Comparison of ENCODE assay signal across 19 mouse cellular contexts in the genomic region with DNA sequence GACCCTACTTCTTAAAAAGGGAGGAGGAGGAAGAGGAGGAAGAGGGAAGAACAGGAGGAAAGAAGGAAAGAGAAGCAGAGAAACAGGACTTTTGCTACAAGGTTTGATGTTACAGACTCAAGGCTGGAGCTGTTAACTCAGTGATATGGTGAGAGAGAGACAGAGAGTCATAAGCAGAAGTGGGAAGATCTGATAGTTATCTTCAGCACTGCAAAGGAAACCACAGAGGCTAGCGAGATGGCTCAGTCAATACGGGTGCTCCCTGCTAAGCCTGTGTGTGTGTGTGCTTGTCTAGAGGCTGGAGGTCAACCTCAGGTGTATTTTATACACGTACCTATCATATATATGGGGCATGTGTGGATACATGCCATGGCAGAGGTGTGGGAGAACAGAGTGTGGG. TPM values are rescaled to one million over a fixed set of nuclear protein-coding genes. Genes with fewer than 3 reads are reported as not detected.
DNase-seq lines count a peak whose midpoint lies in the region; ATAC-seq and TF ChIP-seq lines count a peak whose summit lies in the region.
"Had no signal": no experiment of that assay in that cellular context is flagged by ENCODE, and none has a peak within 500 bp of the region (broad histone marks: within the 10 kb centered on the region; RNA-seq: fewer than 3 reads in every experiment).

No protein-coding gene starts in this region.

- H3K4me3 ChIP-seq in liver, embryonic 14.5 days (ENCODE audit: insufficient read depth in 1 of 2, low read depth in 2 of 2, low read length in 2 of 2): no peak overlapping the region
- no peak overlapping the region for H3K4me3 ChIP-seq in liver, embryonic 11.5 days (ENCODE audit: low read depth, low read length)
- no peak overlapping the region for H3K4me3 ChIP-seq in liver, postnatal 0 days (ENCODE audit: low read depth, low read length)
- H3K4me3 ChIP-seq in forebrain, embryonic 12.5 days (replicated peaks): no peak overlapping the region
- H3K4me3 ChIP-seq: limb, embryonic 12.5 days; midbrain, embryonic 15.5 days; neural tube, embryonic 12.5 days had no signal

- H3K27ac ChIP-seq in liver, embryonic 14.5 days: no peak overlapping the region
- no peak overlapping the region for H3K27ac ChIP-seq in liver, embryonic 11.5 days (ENCODE audit: low read depth, low read length)
- H3K27ac ChIP-seq in liver, postnatal 0 days (ENCODE audit: low read depth): no peak overlapping the region
- no peak overlapping the region for H3K27ac ChIP-seq in forebrain, embryonic 12.5 days
- H3K27ac ChIP-seq: hindbrain, embryonic 14.5 days; limb, embryonic 12.5 days; macrophage; midbrain, embryonic 15.5 days; neural tube, embryonic 12.5 days had no signal

- no peak for DNase-seq in liver, embryonic 14.5 days (ENCODE audit: low read depth in 3 of 3, low spot score in 3 of 3)
- no peak for DNase-seq in liver, embryonic 11.5 days (ENCODE audit: low spot score)
- DNase-seq in T-cell, adult 2 months (ENCODE audit: low spot score): peak; percentile 28
- DNase-seq in liver, postnatal 0 days: no peak
- DNase-seq in splenic B cell, adult 2 months (ENCODE audit: low read depth, low spot score): peak; percentile 57
- no peak for DNase-seq in urinary bladder, postnatal 36 days (ENCODE audit: low spot score in 2 of 2)
- no peak for DNase-seq in thymus, adult 18-20 months
- DNase-seq: adrenal gland, postnatal 36 days; cerebellum, adult 8-10 months; kidney, adult 2 months; kidney, postnatal 14 days; lung, embryonic 14.5 days; right cerebral cortex, postnatal 14 days had no signal

- H3K9me3 ChIP-seq in liver, embryonic 14.5 days (ENCODE audit: control insufficient read depth, low read length): no peaks in the 10 kb centered on the region
- no peaks in the 10 kb centered on the region for H3K9me3 ChIP-seq in liver, embryonic 11.5 days (ENCODE audit: control insufficient read depth, low read length)
- H3K9me3 ChIP-seq in liver, postnatal 0 days (ENCODE audit: low read length): no peaks in the 10 kb centered on the region
- no peaks in the 10 kb centered on the region for H3K9me3 ChIP-seq in forebrain, embryonic 12.5 days
- H3K9me3 ChIP-seq: limb, embryonic 12.5 days; midbrain, embryonic 15.5 days; neural tube, embryonic 12.5 days had no signal

- no peak for TF ChIP-seq EP300 in liver, embryonic 14.5 days (IDR thresholded peaks at IDR 0.05; ENCODE audit: low read depth)
- TF ChIP-seq EP300 in liver, postnatal 0 days (IDR thresholded peaks at IDR 0.05; ENCODE audit: low read depth): no peak

- TF ChIP-seq CTCF in liver, embryonic 14.5 days (IDR thresholded peaks at IDR 0.05; ENCODE audit: low read depth): no peak
- no peak for TF ChIP-seq CTCF in liver, postnatal 0 days (IDR thresholded peaks at IDR 0.05; ENCODE audit: low read depth)

- WGBS in liver, embryonic 14.5 days (ENCODE audit: insufficient replicate concordance): 12% methylated on average over 3 of the region's 3 CpGs
- WGBS in liver, embryonic 11.5 days: 29% methylated on average over 3 of the region's 3 CpGs
- whole genome bisulfite sequencing in liver, postnatal 0 days (ENCODE audit: insufficient replicate concordance): 22% methylated on average over 3 of the region's 3 CpGs
- 91% methylated on average over 3 of the region's 3 CpGs for WGBS in forebrain, embryonic 12.5 days

- no peaks in the 10 kb centered on the region for H3K36me3 ChIP-seq in liver, embryonic 14.5 days (replicated peaks; ENCODE audit: control insufficient read depth, insufficient read depth, low read depth)
- H3K36me3 ChIP-seq in liver, embryonic 11.5 days (ENCODE audit: control insufficient read depth, insufficient read depth, low read length): no peaks in the 10 kb centered on the region
- H3K36me3 ChIP-seq in liver, postnatal 0 days (replicated peaks; ENCODE audit: insufficient read depth, low read length): no peaks in the 10 kb centered on the region
- no peaks in the 10 kb centered on the region for H3K36me3 ChIP-seq in splenic B cell, adult 2 months (ENCODE audit: control insufficient read depth, insufficient read depth, low read length, poor library complexity, severe bottlenecking)
- no peaks in the 10 kb centered on the region for H3K36me3 ChIP-seq in forebrain, embryonic 12.5 days (replicated peaks)
- H3K36me3 ChIP-seq: limb, embryonic 12.5 days; midbrain, embryonic 15.5 days; neural tube, embryonic 12.5 days had no signal

- ATAC-seq in liver, embryonic 14.5 days (ENCODE audit: insufficient read depth): no peak
- ATAC-seq in liver, embryonic 11.5 days (replicated peaks; ENCODE audit: low FRiP score): no peak
- ATAC-seq in liver, postnatal 0 days: no peak
- no peak for ATAC-seq in forebrain, embryonic 12.5 days (ENCODE audit: low FRiP score)
- ATAC-seq: midbrain, embryonic 15.5 days had no signal

- peak overlapping the region; percentile 15; the same call in 1 of the 2 replicates for H3K4me2 ChIP-seq in liver, embryonic 14.5 days (ENCODE audit: low read depth)
- no peak overlapping the region for H3K4me2 ChIP-seq in liver, embryonic 11.5 days
- H3K4me2 ChIP-seq in liver, postnatal 0 days (ENCODE audit: low read depth, low read length): 0 out of 2 replicates have a peak overlapping the region, but pooled peaks have one; percentile 6
- H3K4me2 ChIP-seq in forebrain, embryonic 12.5 days: no peak overlapping the region
- H3K4me2 ChIP-seq: hindbrain, embryonic 14.5 days; limb, embryonic 12.5 days; lung, embryonic 14.5 days; midbrain, embryonic 15.5 days; neural tube, embryonic 12.5 days had no signal

- no peak overlapping the region for H3K9ac ChIP-seq in liver, embryonic 14.5 days (replicated peaks)
- no peak overlapping the region for H3K9ac ChIP-seq in liver, embryonic 11.5 days (ENCODE audit: low read depth, low read length)
- no peak overlapping the region for H3K9ac ChIP-seq in liver, postnatal 0 days (replicated peaks)
- H3K9ac ChIP-seq in forebrain, embryonic 12.5 days: no peak overlapping the region
- H3K9ac ChIP-seq: hindbrain, embryonic 14.5 days; limb, embryonic 12.5 days; lung, embryonic 14.5 days; midbrain, embryonic 15.5 days; neural tube, embryonic 12.5 days had no signal

- H3K27me3 ChIP-seq in liver, embryonic 14.5 days (ENCODE audit: control insufficient read depth, insufficient read depth, low read length): no peaks in the 10 kb centered on the region
- H3K27me3 ChIP-seq in liver, embryonic 11.5 days (replicated peaks; ENCODE audit: control insufficient read depth, insufficient read depth, low read length): no peaks in the 10 kb centered on the region
- no peaks in the 10 kb centered on the region for H3K27me3 ChIP-seq in liver, postnatal 0 days (ENCODE audit: insufficient read depth, low read length)
- no peaks in the 10 kb centered on the region for H3K27me3 ChIP-seq in splenic B cell, adult 2 months (ENCODE audit: control insufficient read depth, insufficient read depth, low read length, poor library complexity, severe bottlenecking)
- no peaks in the 10 kb centered on the region for H3K27me3 ChIP-seq in forebrain, embryonic 12.5 days
- H3K27me3 ChIP-seq: limb, embryonic 12.5 days; midbrain, embryonic 15.5 days; neural tube, embryonic 12.5 days had no signal

- peaks cover 16 to 31% of the 10 kb centered on the region in 2 experiments for H3K4me1 ChIP-seq in liver, embryonic 14.5 days (replicated peaks; ENCODE audit: control insufficient read depth in 2 of 2, insufficient read depth in 2 of 2, low read length in 1 of 2)
- H3K4me1 ChIP-seq in liver, embryonic 11.5 days (replicated peaks; ENCODE audit: control insufficient read depth, insufficient read depth, low read length): peaks cover 30% of the 10 kb centered on the region
- H3K4me1 ChIP-seq in liver, postnatal 0 days (ENCODE audit: insufficient read depth): peaks cover 24% of the 10 kb centered on the region
- peaks cover 18% of the 10 kb centered on the region for H3K4me1 ChIP-seq in forebrain, embryonic 12.5 days

RNA-seq across cellular contexts. Expression of gene Glis2, which starts 10.7 kb away (rescaled TPM):
- 2.8 and 3.4 TPM in 2 replicates for polyA plus RNA-seq in liver, embryonic 14.5 days (2012; rRNA removed)
- polyA plus RNA-seq in liver, embryonic 14.5 days (2014; fragmentation: Nextera tagmentation; extraction: Ambion mirVana): 1.7 and 2.7 TPM in 2 replicates
- 10.8 and 11.7 TPM in 2 replicates for polyA plus RNA-seq in liver, embryonic 11.5 days (2014; fragmentation: Nextera tagmentation; extraction: Ambion mirVana)
- 1.7 and 1.9 TPM in 2 replicates for polyA plus RNA-seq in liver, postnatal 0 days (2015; fragmentation: Nextera tagmentation; extraction: Ambion mirVana)
- polyA plus RNA-seq in forebrain, embryonic 12.5 days (2016; fragmentation: Nextera tagmentation; extraction: Ambion mirVana): 22.0 and 26.6 TPM in 2 replicates

RNA-seq across cellular contexts. Expression of gene Tfap4, which starts 24.2 kb away (rescaled TPM):
- polyA plus RNA-seq in liver, embryonic 14.5 days (2012; rRNA removed): 5.4 and 6.9 TPM in 2 replicates
- polyA plus RNA-seq in liver, embryonic 14.5 days (2014; fragmentation: Nextera tagmentation; extraction: Ambion mirVana): 4.6 and 4.8 TPM in 2 replicates
- 23.3 and 25.1 TPM in 2 replicates for polyA plus RNA-seq in liver, embryonic 11.5 days (2014; fragmentation: Nextera tagmentation; extraction: Ambion mirVana)
- polyA plus RNA-seq in liver, postnatal 0 days (2015; fragmentation: Nextera tagmentation; extraction: Ambion mirVana): 3.9 and 5.6 TPM in 2 replicates
- 20.9 and 22.6 TPM in 2 replicates for polyA plus RNA-seq in forebrain, embryonic 12.5 days (2016; fragmentation: Nextera tagmentation; extraction: Ambion mirVana)

RNA-seq across cellular contexts. Expression of gene Pam16, which starts 41.0 kb away (rescaled TPM):
- polyA plus RNA-seq in liver, embryonic 14.5 days (2012; rRNA removed): 24.1 and 41.3 TPM in 2 replicates
- polyA plus RNA-seq in liver, embryonic 14.5 days (2014; fragmentation: Nextera tagmentation; extraction: Ambion mirVana): 64.4 and 68.0 TPM in 2 replicates
- polyA plus RNA-seq in liver, embryonic 11.5 days (2014; fragmentation: Nextera tagmentation; extraction: Ambion mirVana): 110 and 116 TPM in 2 replicates
- polyA plus RNA-seq in liver, postnatal 0 days (2015; fragmentation: Nextera tagmentation; extraction: Ambion mirVana): 59.7 and 66.3 TPM in 2 replicates
- 114 TPM in 2 replicates for polyA plus RNA-seq in forebrain, embryonic 12.5 days (2016; fragmentation: Nextera tagmentation; extraction: Ambion mirVana)

RNA-seq across cellular contexts. Expression of gene Srl, which starts 42.2 kb away (rescaled TPM):
- polyA plus RNA-seq in liver, embryonic 14.5 days (2012; rRNA removed): 1.5 and 2.2 TPM in 2 replicates
- polyA plus RNA-seq in liver, embryonic 14.5 days (2014; fragmentation: Nextera tagmentation; extraction: Ambion mirVana): 1.2 and 3.2 TPM in 2 replicates
- polyA plus RNA-seq in liver, embryonic 11.5 days (2014; fragmentation: Nextera tagmentation; extraction: Ambion mirVana): 8.7 and 8.8 TPM in 2 replicates
- 1.00 and 3.0 TPM in 2 replicates for polyA plus RNA-seq in liver, postnatal 0 days (2015; fragmentation: Nextera tagmentation; extraction: Ambion mirVana)
- 27.6 and 30.7 TPM in 2 replicates for polyA plus RNA-seq in forebrain, embryonic 12.5 days (2016; fragmentation: Nextera tagmentation; extraction: Ambion mirVana)

RNA-seq across cellular contexts. Expression of gene Vasn, which starts 55.9 kb away (rescaled TPM):
- polyA plus RNA-seq in liver, embryonic 14.5 days (2012; rRNA removed): 2.5 and 2.9 TPM in 2 replicates
- 1.2 TPM in 2 replicates for polyA plus RNA-seq in liver, embryonic 14.5 days (2014; fragmentation: Nextera tagmentation; extraction: Ambion mirVana)
- polyA plus RNA-seq in liver, embryonic 11.5 days (2014; fragmentation: Nextera tagmentation; extraction: Ambion mirVana): 9.3 and 9.4 TPM in 2 replicates
- 1.6 and 1.9 TPM in 2 replicates for polyA plus RNA-seq in liver, postnatal 0 days (2015; fragmentation: Nextera tagmentation; extraction: Ambion mirVana)
- polyA plus RNA-seq in forebrain, embryonic 12.5 days (2016; fragmentation: Nextera tagmentation; extraction: Ambion mirVana): 5.2 and 6.8 TPM in 2 replicates

Comparison
In these comparisons a context has a peak if more than half of its experiments do, and no peak if none do; other contexts are left out.
1. H3K4me2 ChIP-seq: peak in liver, embryonic 14.5 days (single experiment) and liver, postnatal 0 days (single experiment); none in liver, embryonic 11.5 days (single experiment) and forebrain, embryonic 12.5 days (single experiment).
2. DNase-seq: peak in T-cell, adult 2 months (single experiment) and splenic B cell, adult 2 months (single experiment); none in liver, embryonic 14.5 days (0 of 3), liver, embryonic 11.5 days (single experiment), liver, postnatal 0 days (single experiment), urinary bladder, postnatal 36 days (0 of 2) and thymus, adult 18-20 months (0 of 2).